Mouse (Mus musculus) liver, embryonic 16.5 days (tissue): ENCODE results near the gene Slc9a5. TPM values are rescaled to one million over a fixed set of nuclear protein-coding genes. Genes with fewer than 3 reads are reported as not detected.

Source experiments
- ATAC-seq: fragments of 200-750 bp; cut with Nextera tagmentation; 2 replicates; pipeline ENCODE4 v1.8.0; 2017; ENCODE audit warnings: low read depth, mild to moderate bottlenecking, moderate number of reproducible peaks, moderate library complexity
- H3K27ac ChIP-seq: fragments of 300-500 bp; sonication (generic); 2 replicates; pipeline ENCODE4 v1.5.1; 2014; ENCODE audit warnings: mild to moderate bottlenecking, low read length
- H3K27me3 ChIP-seq: fragments of 300-500 bp; sonication (generic); 2 replicates; pipeline ENCODE4 v1.6.1; 2014; ENCODE audit warnings: low read depth, low read length, mixed read lengths; ENCODE audit not compliant: control insufficient read depth, insufficient read depth
- H3K36me3 ChIP-seq: fragments of 300-500 bp; sonication (generic); 2 replicates; pipeline ENCODE4 v1.6.1; 2014; ENCODE audit warnings: mild to moderate bottlenecking; ENCODE audit not compliant: control insufficient read depth, insufficient read depth
- H3K4me1 ChIP-seq: fragments of 300-500 bp; sonication (generic); 2 replicates; pipeline ENCODE4 v1.6.1; 2014; ENCODE audit warnings: low read depth, low read length, mixed read lengths; ENCODE audit not compliant: control insufficient read depth
- H3K4me2 ChIP-seq: fragments of 300-500 bp; sonication (generic); 2 replicates; pipeline ENCODE4 v1.6.1; 2014; ENCODE audit warnings: low read depth, low read length, mixed read lengths
- H3K4me3 ChIP-seq: fragments of 300-500 bp; sonication (generic); 2 replicates; pipeline ENCODE4 v1.5.1; 2014; ENCODE audit warnings: low read depth, mild to moderate bottlenecking, low read length
- H3K9ac ChIP-seq: fragments of 300-500 bp; sonication (generic); 2 replicates; pipeline ENCODE4 v1.6.1; 2014; ENCODE audit warnings: low read depth, low read length
- H3K9me3 ChIP-seq: fragments of 300-500 bp; sonication (generic); replicated peaks from 2 replicates; pipeline ENCODE4 v1.6.1; 2016; ENCODE audit warnings: low read length; ENCODE audit not compliant: control insufficient read depth
- WGBS: fragments of 180-500 bp; shearing (Covaris S2); extraction: QIAGEN DNeasy Blood & Tissue Kit; methylation state at CpG from one replicate; pipeline ENCODE4 v1.1.7; 2014; ENCODE audit not compliant: insufficient replicate concordance; 5-methylcytosine and 5-hydroxymethylcytosine counted together
- polyA plus RNA-seq: library from polyadenylated mRNA; unstranded; fragments of >200 nt; fragmentation: Nextera tagmentation; extraction: Ambion mirVana; gene quantifications from 2 replicates; pipeline ENCODE4 v1.2.1, GENCODE M21; 2015

The Slc9a5 gene
- polyA plus RNA-seq, 1 experiment from 2014 or later: 0.13 TPM

DNA sequence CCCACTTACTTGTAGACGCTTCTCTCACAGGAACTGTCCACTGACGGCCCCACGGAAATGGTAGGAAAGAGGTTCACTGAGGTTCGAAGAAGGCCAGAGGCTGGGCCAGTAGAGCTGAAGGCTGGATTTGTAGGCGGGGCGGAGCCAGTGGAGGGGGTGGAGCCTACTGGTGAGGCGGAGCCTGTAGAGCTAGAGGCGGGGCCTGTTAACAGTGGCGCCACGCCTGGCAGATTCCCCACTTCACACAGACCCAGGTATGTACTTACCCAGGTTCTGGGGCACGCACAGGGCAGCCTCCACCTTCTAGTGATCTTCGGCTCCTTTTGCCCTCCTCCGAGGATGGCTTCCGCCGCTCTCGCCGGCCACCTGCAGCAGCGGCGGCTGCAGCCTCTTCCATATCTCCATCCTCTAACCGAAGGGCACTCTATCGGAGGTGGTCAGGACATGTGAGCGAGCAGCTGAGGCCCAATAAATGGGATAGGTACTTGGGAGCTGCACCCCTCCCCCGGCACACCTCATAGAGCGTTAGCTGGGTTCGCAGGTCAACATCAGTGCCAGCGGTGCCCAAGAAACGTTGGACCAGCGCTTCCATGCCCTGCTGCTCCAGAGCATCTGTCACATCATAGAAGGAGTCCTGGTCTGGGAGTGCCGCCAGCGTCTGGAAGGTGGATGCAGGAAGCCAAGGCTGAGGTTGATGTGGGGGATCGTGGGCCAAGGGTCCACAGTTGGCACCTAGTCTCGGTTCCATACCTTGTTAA, 12.1 kb upstream of the Slc9a5 start:
- 86% methylated on average over 32 of the region's 32 CpGs for WGBS
- Histone ChIP-seq H3K27me3 (no peaks in the 10 kb centered on the region), H3K4me3 (no peak overlapping the region), H3K4me2 (no peak overlapping the region), H3K36me3 (peaks cover 6% of the 10 kb centered on the region; the same call in 1 of the 2 replicates), H3K9me3 (no peaks in the 10 kb centered on the region), H3K27ac (no peak overlapping the region), H3K9ac (no peak overlapping the region), H3K4me1 (peaks cover 18% of the 10 kb centered on the region)
- ATAC-seq: no peak

- H3K9me3 ChIP-seq: no peaks in the 10 kb centered on the region
- no peak overlapping the region for H3K4me3 ChIP-seq
- ATAC-seq: no peak
- 19% methylated on average over 4 of the region's 4 CpGs for WGBS
- H3K4me2 ChIP-seq: no peak overlapping the region
- H3K27me3 ChIP-seq: no peaks in the 10 kb centered on the region
- H3K36me3 ChIP-seq: peaks cover 6% of the 10 kb centered on the region; the same call in 1 of the 2 replicates
- no peak overlapping the region for H3K27ac ChIP-seq
- peaks cover 18% of the 10 kb centered on the region for H3K4me1 ChIP-seq
- H3K9ac ChIP-seq: no peak overlapping the region
Observed at GRCm38 (mm10) chr8:105338992-105339391, 9.7 kb upstream of the Slc9a5 start.

GRCm38 (mm10) chr8:105339886-105340635, 8.6 kb upstream of the Slc9a5 start:
- Histone ChIP-seq H3K27me3 (no peaks in the 10 kb centered on the region), H3K36me3 (peaks cover 6% of the 10 kb centered on the region; the same call in 1 of the 2 replicates), H3K27ac (no peak overlapping the region), H3K4me3 (no peak overlapping the region), H3K9me3 (no peaks in the 10 kb centered on the region), H3K4me2 (no peak overlapping the region), H3K9ac (no peak overlapping the region), H3K4me1 (peaks cover 20% of the 10 kb centered on the region)
- peak; percentile 69 for ATAC-seq
- WGBS: 25% methylated on average over 6 of the region's 6 CpGs

DNA sequence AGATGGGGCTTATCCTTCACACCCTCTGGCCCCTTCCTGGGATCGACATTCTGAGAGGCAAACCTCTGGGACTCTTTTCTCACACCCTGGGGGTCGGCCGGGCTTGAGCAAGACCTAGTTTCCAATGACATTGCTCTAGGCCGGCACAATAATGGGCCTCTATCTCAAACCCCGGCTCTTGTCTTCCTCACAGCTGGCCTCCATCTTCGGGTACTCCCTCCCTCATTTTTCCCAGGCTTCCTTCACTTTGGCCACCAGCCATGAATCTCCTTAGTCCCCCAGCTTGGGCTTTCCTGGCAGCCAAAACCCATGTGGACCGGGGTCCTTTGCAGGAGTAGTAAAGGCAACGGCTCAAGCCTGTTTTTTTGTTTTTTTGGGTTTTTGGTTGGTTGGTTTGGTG, 7.2 kb upstream of the Slc9a5 start:
- Histone ChIP-seq H3K4me2 (no peak overlapping the region), H3K4me3 (no peak overlapping the region), H3K4me1 (peaks cover 22% of the 10 kb centered on the region), H3K27me3 (peaks cover 5% of the 10 kb centered on the region), H3K36me3 (peaks cover 3% of the 10 kb centered on the region; the same call in 1 of the 2 replicates), H3K9me3 (no peaks in the 10 kb centered on the region), H3K27ac (no peak overlapping the region), H3K9ac (no peak overlapping the region)
- 59% methylated on average over 8 of the region's 8 CpGs for WGBS
- no peak for ATAC-seq

DNA sequence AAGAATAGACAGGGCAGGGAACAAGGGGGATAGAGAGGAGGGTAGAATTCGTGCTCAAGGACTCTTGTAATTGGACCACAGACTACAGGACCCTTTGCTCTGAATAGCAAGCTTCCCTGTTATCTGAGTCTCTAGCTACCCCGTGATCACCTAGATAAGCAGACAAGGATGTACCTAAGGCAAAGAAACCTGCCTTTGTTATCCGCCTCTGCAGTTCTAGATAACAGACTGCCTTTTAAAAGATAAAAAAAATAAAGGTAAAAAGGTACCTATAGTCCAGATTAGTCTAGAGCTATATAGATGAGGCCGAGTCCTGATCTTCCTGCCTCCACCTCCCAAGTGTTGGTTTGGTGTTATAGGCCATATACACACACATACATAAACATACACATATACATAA, 5.9 kb upstream of the Slc9a5 start:
- H3K27me3 ChIP-seq: peaks cover 19% of the 10 kb centered on the region
- ATAC-seq: no peak
- 42% methylated on average over 4 of the region's 4 CpGs for WGBS
- peaks cover 36% of the 10 kb centered on the region for H3K4me1 ChIP-seq
- H3K27ac ChIP-seq: no peak overlapping the region
- no peaks in the 10 kb centered on the region for H3K36me3 ChIP-seq
- H3K4me3 ChIP-seq: no peak overlapping the region
- H3K9ac ChIP-seq: no peak overlapping the region
- H3K4me2 ChIP-seq: no peak overlapping the region
- H3K9me3 ChIP-seq: no peaks in the 10 kb centered on the region

DNA sequence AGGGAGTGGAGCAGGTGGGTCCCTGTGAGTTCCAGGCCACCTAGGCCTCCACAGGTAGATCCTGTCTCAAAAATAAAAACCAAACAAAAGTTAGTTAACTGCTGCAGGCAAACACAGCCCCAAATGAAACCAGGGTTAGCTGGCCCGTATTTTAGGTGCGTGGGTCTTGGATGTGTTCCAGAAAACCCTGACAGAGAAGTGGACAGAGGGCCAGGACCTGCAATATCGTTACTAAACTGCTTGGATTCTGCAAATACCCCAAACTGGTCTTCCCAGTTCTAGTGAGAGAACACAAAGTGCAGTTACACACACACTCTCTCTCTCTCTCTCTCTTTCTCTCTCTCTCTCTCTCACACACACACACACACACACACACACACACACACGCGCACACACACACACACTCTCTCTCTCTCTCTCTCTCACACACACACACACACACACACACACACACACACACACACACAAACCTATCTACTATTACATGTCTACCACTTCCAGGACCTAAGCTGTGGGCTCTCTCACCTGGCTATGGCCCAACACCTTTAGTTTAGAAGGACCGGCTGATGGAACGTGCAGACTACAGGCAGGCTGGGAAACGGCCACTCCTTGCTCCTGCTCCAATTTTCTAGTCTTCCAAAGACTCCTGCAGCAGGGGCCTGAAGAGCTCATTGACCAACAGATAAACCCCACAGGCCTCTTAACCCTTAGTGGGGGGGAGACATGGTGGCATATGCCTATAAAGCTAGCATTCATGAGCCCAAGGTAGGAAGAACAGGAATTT, 4.7 kb upstream of the Slc9a5 start:
- Histone ChIP-seq H3K4me2 (no peak overlapping the region), H3K27ac (no peak overlapping the region)
- 47% methylated on average over 8 of the region's 8 CpGs for WGBS

GRCm38 (mm10) chr8:105345061-105345975, 3.3 kb upstream of the Slc9a5 start:
- peaks cover 27% of the 10 kb centered on the region for H3K4me1 ChIP-seq
- H3K9ac ChIP-seq: no peak overlapping the region
- H3K4me2 ChIP-seq: no peak overlapping the region
- ATAC-seq: no peak
- H3K27ac ChIP-seq: no peak overlapping the region
- no peak overlapping the region for H3K4me3 ChIP-seq
- H3K36me3 ChIP-seq: no peaks in the 10 kb centered on the region
- WGBS: 32% methylated on average over 7 of the region's 7 CpGs
- H3K27me3 ChIP-seq: peaks cover 44% of the 10 kb centered on the region
- H3K9me3 ChIP-seq: no peaks in the 10 kb centered on the region

More for the DNA sequence above, 4.7 kb upstream of the Slc9a5 start:
- H3K36me3 ChIP-seq: no peaks in the 10 kb centered on the region
- peaks cover 40% of the 10 kb centered on the region for H3K4me1 ChIP-seq
- H3K27me3 ChIP-seq: peaks cover 31% of the 10 kb centered on the region
- no peak overlapping the region for H3K9ac ChIP-seq
- ATAC-seq: no peak
- no peaks in the 10 kb centered on the region for H3K9me3 ChIP-seq
- H3K4me3 ChIP-seq: no peak overlapping the region
